Mouse (Mus musculus) kidney, adult 11 months (tissue): Measurements from ENCODE around the gene Adam23.

Experiments
- DNase-seq: peaks from one replicate; pipeline ENCODE4 v3.0.0; 2022

The Adam23 gene

DNA sequence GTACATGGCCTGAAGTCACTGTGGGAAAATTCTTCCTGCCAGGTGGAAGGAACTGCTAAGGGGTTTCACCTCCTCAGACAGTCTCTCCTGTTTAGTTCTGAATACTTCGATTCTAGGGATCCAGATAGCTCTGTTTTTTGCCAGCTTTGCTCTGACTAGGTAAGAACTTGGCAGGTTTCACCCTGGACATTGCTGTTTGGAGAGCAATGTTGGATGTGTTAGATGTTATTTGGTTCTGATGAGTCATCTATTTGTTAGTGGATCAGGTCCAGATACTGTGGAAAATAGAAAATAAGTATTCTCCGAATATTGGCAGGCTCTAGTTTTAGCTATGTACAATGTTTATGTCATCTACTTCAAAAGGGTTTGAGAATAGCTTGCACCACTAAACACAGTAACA lies 41.0 kb downstream of the Adam23 start:
- DNase-seq = no peak

DNA sequence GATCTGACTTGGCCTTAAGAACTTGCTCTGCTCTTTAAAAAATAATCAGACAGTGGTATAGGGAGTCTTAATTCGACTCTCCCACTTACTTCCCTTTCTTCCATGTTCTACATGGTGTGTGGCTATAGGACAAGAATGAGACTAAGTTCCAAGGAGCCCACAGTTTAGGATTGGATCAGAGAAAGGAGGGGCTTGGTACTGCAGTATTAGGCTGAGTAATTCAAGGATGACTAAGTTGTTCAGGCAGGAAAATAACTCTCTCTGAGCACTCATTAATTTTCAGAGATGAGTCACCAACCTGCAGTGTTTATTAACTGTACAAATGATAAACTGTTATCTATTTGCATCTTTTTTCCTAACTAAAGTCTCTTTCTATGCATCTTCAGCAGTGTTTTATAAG lies 45.3 kb downstream of the Adam23 start:
- DNase-seq = no peak

GRCm38 (mm10) chr1:63493325-63493724 lies 47.6 kb downstream of the Adam23 start:
- no peak for DNase-seq

GRCm38 (mm10) chr1:63507386-63507785 lies 61.7 kb downstream of the Adam23 start:
- DNase-seq = no peak

DNA sequence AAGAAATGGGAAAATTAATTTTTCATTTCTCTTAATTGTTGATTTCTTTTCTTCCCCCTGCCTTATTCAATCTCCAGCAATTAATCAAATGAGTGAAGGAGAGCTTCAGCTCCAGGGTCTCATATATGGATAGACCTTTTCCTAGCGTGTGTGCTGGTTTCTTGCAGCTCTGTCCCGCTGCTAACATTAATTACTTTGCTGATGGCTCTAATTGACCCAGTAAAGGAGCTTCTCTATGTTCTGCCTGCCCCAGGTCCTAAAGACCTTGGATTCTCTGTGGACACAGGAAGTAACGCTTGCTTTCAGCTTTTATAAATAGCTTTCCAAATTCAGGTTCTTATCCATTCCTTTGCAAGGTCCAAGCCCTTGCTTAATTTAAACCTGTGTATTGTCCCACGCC lies 63.1 kb downstream of the Adam23 start:
- DNase-seq = no peak

- no peak for DNase-seq
Observed at GRCm38 (mm10) chr1:63511416-63511815, 65.7 kb downstream of the Adam23 start.

DNA sequence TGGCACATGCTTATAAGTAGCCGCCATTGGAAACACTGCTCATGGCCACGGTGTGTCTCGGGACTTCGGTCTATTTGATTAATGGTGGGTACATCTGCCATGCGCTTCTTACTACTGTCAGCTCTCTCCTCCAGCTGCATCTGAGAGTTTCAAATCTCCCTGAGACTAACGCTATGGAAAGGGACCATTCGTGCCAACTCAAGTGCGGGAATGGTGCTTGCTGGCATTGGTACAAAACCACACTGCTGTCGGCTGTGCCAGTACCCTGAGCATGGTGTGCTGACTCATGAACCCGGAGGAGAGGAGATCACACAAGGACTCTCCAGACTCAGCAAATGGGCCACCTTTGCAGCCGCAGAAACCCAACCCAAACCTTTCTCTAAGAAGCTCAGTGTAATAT lies 72.1 kb downstream of the Adam23 start:
- no peak for DNase-seq

DNA sequence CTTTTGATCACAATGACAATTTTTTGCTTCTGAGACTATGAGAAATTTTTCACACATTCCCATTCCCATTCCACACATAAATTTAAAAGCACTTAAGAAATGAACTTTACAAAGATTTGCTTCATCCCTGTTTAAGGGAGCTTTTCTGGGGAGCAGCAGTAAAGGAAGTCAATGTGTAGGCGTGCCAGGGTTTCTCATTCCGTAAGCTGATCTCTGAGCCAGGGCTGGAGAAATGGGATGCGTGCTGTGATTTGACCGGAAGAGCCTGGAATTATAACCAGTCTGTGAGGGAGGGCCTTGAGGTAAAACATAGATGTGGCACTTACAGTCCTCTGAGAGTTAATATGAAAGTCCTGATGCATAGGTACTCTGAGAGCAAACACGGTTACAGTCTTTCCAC lies 73.1 kb downstream of the Adam23 start:
- DNase-seq = no peak

DNA sequence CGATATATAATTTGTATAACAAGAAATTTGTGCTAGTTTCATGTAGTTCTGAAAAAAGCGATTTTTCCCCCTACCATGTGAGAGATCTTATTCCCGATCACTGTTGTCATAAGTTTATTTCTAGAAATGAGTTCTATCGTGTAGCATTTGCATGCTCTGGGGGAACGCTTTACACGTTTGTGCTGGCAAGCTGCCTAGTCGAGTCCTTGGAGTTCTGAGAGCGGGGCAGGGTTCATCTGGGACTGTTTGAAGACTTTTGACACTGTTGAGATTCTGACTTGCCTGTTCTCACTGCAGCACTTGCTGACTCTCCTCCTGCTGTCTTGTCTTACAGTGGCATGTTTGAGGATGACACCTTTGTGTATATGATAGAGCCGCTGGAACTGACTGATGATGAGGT lies 84.2 kb downstream of the Adam23 start:
- no peak for DNase-seq

GRCm38 (mm10) chr1:63534271-63534827 lies 88.7 kb downstream of the Adam23 start:
- no peak for DNase-seq

GRCm38 (mm10) chr1:63539884-63540613 lies 94.4 kb downstream of the Adam23 start:
- no peak for DNase-seq

DNA sequence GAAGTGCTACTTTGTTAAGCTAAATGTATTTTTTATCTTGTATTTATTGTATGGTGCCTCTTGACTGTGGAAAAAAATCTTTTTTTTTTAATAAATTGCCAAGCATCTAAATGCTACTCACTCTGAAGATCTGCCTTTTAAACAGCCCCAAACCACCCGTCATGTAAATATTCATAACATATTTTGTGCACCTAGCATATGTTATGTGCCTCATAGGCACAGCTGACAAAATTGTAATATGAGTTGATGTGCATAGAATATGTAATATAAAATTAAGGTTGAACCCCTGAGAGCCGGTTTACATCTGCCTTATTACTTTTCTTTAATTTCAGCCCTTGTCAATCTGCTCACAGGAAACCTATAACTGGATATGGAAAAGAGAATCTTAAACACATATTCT lies 98.4 kb downstream of the Adam23 start:
- no peak for DNase-seq

GRCm38 (mm10) chr1:63553039-63553438 lies 107.3 kb downstream of the Adam23 start:
- no peak for DNase-seq

- DNase-seq = no peak
Observed at GRCm38 (mm10) chr1:63561772-63562520, 116.3 kb downstream of the Adam23 start.

GRCm38 (mm10) chr1:63563928-63564327 lies 118.2 kb downstream of the Adam23 start:
- no peak for DNase-seq

- no peak for DNase-seq
Observed at GRCm38 (mm10) chr1:63566501-63566900, 120.8 kb downstream of the Adam23 start.

GRCm38 (mm10) chr1:63567031-63567430 lies 121.3 kb downstream of the Adam23 start:
- no peak for DNase-seq

DNA sequence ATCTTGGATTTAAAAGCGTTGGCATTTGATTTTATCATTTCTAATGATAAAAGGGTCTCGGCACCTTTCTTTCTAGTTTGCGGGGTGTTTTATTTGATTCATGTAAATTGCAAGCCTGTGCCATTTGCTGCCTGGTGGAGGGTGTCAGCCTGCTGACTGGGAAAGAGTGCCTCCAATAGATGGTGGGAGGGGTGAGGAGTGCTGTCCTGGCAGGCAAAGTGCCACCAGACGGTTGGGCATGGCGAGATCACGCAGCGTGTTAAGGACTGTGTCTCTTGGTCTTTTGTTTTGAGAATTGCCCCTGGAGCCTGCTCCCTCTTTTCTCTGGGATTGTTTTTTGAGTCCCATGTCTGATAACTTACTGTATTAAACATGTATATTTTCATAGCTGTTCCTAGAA lies 126.5 kb downstream of the Adam23 start:
- no peak for DNase-seq

- DNase-seq = no peak
Observed at GRCm38 (mm10) chr1:63573432-63573831, 127.7 kb downstream of the Adam23 start.

- no peak for DNase-seq
Observed at GRCm38 (mm10) chr1:63573864-63574611, 128.3 kb downstream of the Adam23 start.

- no peak for DNase-seq
Observed at GRCm38 (mm10) chr1:63576803-63577202, 131.1 kb downstream of the Adam23 start.

- DNase-seq = no peak
Observed at GRCm38 (mm10) chr1:63579153-63579552, 133.5 kb downstream of the Adam23 start.

GRCm38 (mm10) chr1:63586869-63587268 lies 141.2 kb downstream of the Adam23 start:
- DNase-seq = no peak
